Mouse (Mus musculus): Measurements from ENCODE around the gene Gm28051.

DNA sequence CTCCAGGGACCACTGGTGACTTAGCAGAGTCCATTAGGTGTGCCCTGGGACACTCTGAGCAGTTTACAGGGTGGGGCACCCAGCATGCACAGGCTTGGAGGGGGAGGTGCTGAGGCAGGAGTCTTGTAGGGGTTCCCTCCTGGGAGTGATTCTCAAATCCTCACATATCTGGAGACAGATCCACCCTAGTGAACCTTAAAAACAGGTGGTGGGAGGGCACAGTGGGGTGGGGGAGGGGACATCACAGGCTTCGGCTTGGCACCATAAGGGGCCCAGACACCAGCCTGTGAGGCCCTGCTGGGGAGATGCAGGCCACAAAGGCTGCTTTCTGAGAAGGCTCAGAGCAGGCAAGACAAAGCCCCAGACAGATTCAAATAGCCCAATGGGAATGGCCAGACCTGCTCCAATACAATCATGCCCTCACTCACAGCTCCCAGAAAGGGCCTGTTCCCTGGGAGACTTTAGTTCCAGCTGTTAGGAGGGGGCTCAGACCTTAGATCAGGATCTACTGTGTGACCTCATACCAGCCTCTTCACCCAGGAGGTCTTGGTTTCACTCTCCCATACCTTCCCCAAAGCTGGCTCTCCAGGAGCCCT lies 59.4 kb downstream of the Gm28051 start:
- no peak for TF ChIP-seq POLR2A (IDR thresholded peaks at IDR 0.05; ENCODE audit: insufficient read length, low read depth)
- no peak for TF ChIP-seq USF1 (IDR thresholded peaks at IDR 0.05; ENCODE audit: low read depth)
- TF ChIP-seq POLR2AphosphoS2 (IDR thresholded peaks at IDR 0.05; ENCODE audit: insufficient read length, low read depth), result no peak
- no peak for TF ChIP-seq E2F4 (IDR thresholded peaks at IDR 0.05; ENCODE audit: insufficient read depth)
- TF ChIP-seq SRF (IDR thresholded peaks at IDR 0.05; ENCODE audit: control insufficient read depth, insufficient read length, low read depth), result no peak
- TF ChIP-seq CEBPB (IDR thresholded peaks at IDR 0.05; ENCODE audit: insufficient read depth, poor library complexity, severe bottlenecking), result no peak
- TF ChIP-seq MAX (IDR thresholded peaks at IDR 0.05; ENCODE audit: low read depth), result no peak

Measured in myocyte (in vitro differentiated cells).